ENCODE assay signal across 9 mouse cellular contexts in the genomic region with DNA sequence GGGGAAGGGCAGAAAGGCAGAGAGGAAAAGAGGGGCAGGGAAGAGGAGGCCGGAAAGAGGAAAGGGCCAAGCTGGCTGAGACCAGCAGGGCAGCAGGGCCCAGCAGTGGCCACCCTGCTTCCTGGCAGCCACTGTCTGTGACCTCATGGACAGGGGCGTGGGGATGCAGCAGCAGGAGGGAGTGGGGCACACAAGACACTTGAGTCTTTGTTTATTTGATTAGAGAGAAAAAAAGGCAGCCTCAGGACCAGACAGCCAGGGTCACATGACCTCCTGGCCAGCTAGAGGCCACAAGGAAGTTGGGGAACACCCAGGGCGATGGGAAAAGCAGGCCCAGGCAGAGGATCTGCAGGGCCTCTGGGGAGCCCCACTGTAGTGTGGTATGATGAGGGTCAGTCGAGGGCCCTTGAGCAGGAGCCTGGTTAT. TPM values are rescaled to one million over a fixed set of nuclear protein-coding genes. Genes with fewer than 3 reads are reported as not detected.
DNase-seq lines count a peak whose midpoint lies in the region; ATAC-seq and TF ChIP-seq lines count a peak whose summit lies in the region.
"Had no signal": no experiment of that assay in that cellular context is flagged by ENCODE, and none has a peak within 500 bp of the region (broad histone marks: within the 10 kb centered on the region; RNA-seq: fewer than 3 reads in every experiment).

No protein-coding gene starts in this region.

- H3K4me2 ChIP-seq in hindbrain, embryonic 12.5 days (replicated peaks), result no peak overlapping the region

- no peak overlapping the region for H3K27ac ChIP-seq in MEL (ENCODE audit: control insufficient read depth, low read depth, low read length)
- H3K27ac ChIP-seq in hindbrain, embryonic 12.5 days, result peak overlapping the region; percentile 41; the same call in 1 of the 2 replicates

- H3K79me2 ChIP-seq in MEL (ENCODE audit: control insufficient read depth, insufficient read depth, low read length, poor library complexity), result no peaks in the 10 kb centered on the region

- peak; percentile 45; the same call in 1 of the 2 replicates for ATAC-seq in cerebellum, adult (ENCODE audit: insufficient number of reproducible peaks, low FRiP score, low TSS enrichment)
- no peak for ATAC-seq in hindbrain, embryonic 12.5 days (ENCODE audit: low FRiP score)
- no peak for ATAC-seq in megakaryocyte progenitor cell, adult 5-6 weeks (replicated peaks; ENCODE audit: poor library complexity)

- H3K4me3 ChIP-seq in MEL (ENCODE audit: control insufficient read depth in 1 of 2, insufficient read depth in 1 of 2, low read depth in 2 of 2, low read length in 2 of 2), result no peak overlapping the region
- no peak overlapping the region for H3K4me3 ChIP-seq in hindbrain, embryonic 12.5 days

- no peak for TF ChIP-seq POLR2A in MEL (IDR thresholded peaks at IDR 0.05; ENCODE audit: control insufficient read depth in 1 of 2, insufficient read depth in 1 of 2, low read depth in 1 of 2, low read length in 2 of 2, poor library complexity in 1 of 2)

- no peaks in the 10 kb centered on the region for H3K27me3 ChIP-seq in MEL (ENCODE audit: control insufficient read depth in 1 of 2, insufficient read depth in 2 of 2, low read length in 2 of 2)
- no peaks in the 10 kb centered on the region for H3K27me3 ChIP-seq in hindbrain, embryonic 12.5 days

- peaks cover 4 to 5% of the 10 kb centered on the region in 2 experiments; a peak in 3 of 4 replicates for H3K4me1 ChIP-seq in MEL (ENCODE audit: control insufficient read depth in 1 of 2, insufficient read depth in 2 of 2, low read length in 2 of 2)
- H3K4me1 ChIP-seq in hindbrain, embryonic 12.5 days, result peaks cover 17% of the 10 kb centered on the region

- no peak for TF ChIP-seq RAD21 in MEL (IDR thresholded peaks at IDR 0.05; ENCODE audit: low read depth, low read length)

- WGBS in hindbrain, embryonic 12.5 days, result 17% methylated on average over 4 of the region's 4 CpGs

- no peaks in the 10 kb centered on the region for H3K9me3 ChIP-seq in MEL (replicated peaks; ENCODE audit: insufficient read depth, low read length)
- H3K9me3 ChIP-seq in hindbrain, embryonic 12.5 days (replicated peaks), result no peaks in the 10 kb centered on the region

- H3K36me3 ChIP-seq in MEL (ENCODE audit: control insufficient read depth in 1 of 2, insufficient read depth in 2 of 2, low read length in 2 of 2), result peaks cover 2 to 6% of the 10 kb centered on the region in 2 experiments; a peak in 3 of 4 replicates
- H3K36me3 ChIP-seq in hindbrain, embryonic 12.5 days, result peaks cover 17% of the 10 kb centered on the region; the same call in 1 of the 2 replicates

- no peak overlapping the region for H3K9ac ChIP-seq in MEL (ENCODE audit: control insufficient read depth, low read depth, low read length, poor library complexity, severe bottlenecking)
- no peak overlapping the region for H3K9ac ChIP-seq in hindbrain, embryonic 12.5 days

- TF ChIP-seq EP300 in MEL (IDR thresholded peaks at IDR 0.05; ENCODE audit: low read depth in 1 of 2, low read length in 2 of 2), result no peak

- DNase-seq in MEL (ENCODE audit: low read depth, low spot score), result no peak
- DNase-seq in frontal cortex, postnatal 14 days (ENCODE audit: low spot score in 2 of 2), result peak; percentile 55 to 71
- peak; percentile 64 to 78 for DNase-seq in layer of hippocampus, postnatal 36 days
- DNase-seq in lung, postnatal 14 days, result peak; percentile 62
- no peak for DNase-seq in c-Kit-positive CD71-positive TER-119-positive erythroid progenitor cells, embryonic 14.5 days (ENCODE audit: low spot score)

- TF ChIP-seq CTCF in MEL (IDR thresholded peaks at IDR 0.05 in 2 of 3, conservative IDR thresholded peaks at IDR 0.05 in 1 of 3; ENCODE audit: control insufficient read depth in 1 of 3, insufficient read depth in 1 of 3, low read depth in 2 of 3, low read length in 3 of 3, poor library complexity in 1 of 3, severe bottlenecking in 1 of 3), result no peak

TF ChIP-seq in MEL, 35 proteins besides CTCF, POLR2A, EP300 and RAD21:
- TF ChIP-seq GATA1 (IDR thresholded peaks at IDR 0.05; ENCODE audit: low read depth, low read length) (no peak), USF1 (IDR thresholded peaks at IDR 0.05; ENCODE audit: low read depth, low read length) (peak; percentile 27), E2F4 (IDR thresholded peaks at IDR 0.05; ENCODE audit: borderline replicate concordance, low read depth, low read length) (no peak), ELF1 (IDR thresholded peaks at IDR 0.05; ENCODE audit: low read depth, low read length) (no peak), KAT2A (conservative IDR thresholded peaks at IDR 0.05; ENCODE audit: low read depth, low read length) (no peak)

RNA-seq across cellular contexts. Expression of a gene that starts 17.7 kb away (rescaled TPM):
- 7.6 and 8.6 TPM in 2 replicates for total RNA-seq in MEL (2012; rRNA removed)
- 10 to 100 TPM in 1 of 2 experiments, not detected in 1; 12.9 TPM for polyA plus RNA-seq in MEL (2012; ENCODE audit: insufficient read depth in 1 of 2, insufficient read length in 2 of 2, low read depth in 1 of 2, low replicate concordance in 2 of 2, missing spikeins in 1 of 2)
- polyA plus RNA-seq in hindbrain, embryonic 12.5 days (2016; fragmentation: Nextera tagmentation; extraction: Ambion mirVana), result 12.4 and 14.1 TPM in 2 replicates
- total RNA-seq in layer of hippocampus, postnatal 36 days (2021), result 10 to 100 TPM in 1 of 2 experiments, 1 to 10 TPM in 1; 9.8 to 10.9 TPM
- total RNA-seq in megakaryocyte progenitor cell, adult 5-6 weeks (2015), result 17.9 and 19.0 TPM in 2 replicates
- total RNA-seq in megakaryocyte progenitor cell, adult 5-6 weeks (2017), result 12.8 and 15.3 TPM in 2 replicates

RNA-seq across cellular contexts. Expression of a gene that starts 24.9 kb away (rescaled TPM):
- 15.5 and 22.5 TPM in 2 replicates for total RNA-seq in MEL (2012; rRNA removed)
- 10 to 100 TPM in 1 of 2 experiments, not detected in 1; 14.9 TPM for polyA plus RNA-seq in MEL (2012; ENCODE audit: insufficient read depth in 1 of 2, insufficient read length in 2 of 2, low read depth in 1 of 2, low replicate concordance in 2 of 2, missing spikeins in 1 of 2)
- polyA plus RNA-seq in hindbrain, embryonic 12.5 days (2016; fragmentation: Nextera tagmentation; extraction: Ambion mirVana), result 13.9 and 16.5 TPM in 2 replicates
- total RNA-seq in layer of hippocampus, postnatal 36 days (2021), result under 1 TPM; 0.12 to 0.25 TPM
- total RNA-seq in megakaryocyte progenitor cell, adult 5-6 weeks (2015), result 8.1 and 8.4 TPM in 2 replicates
- 12.0 and 14.5 TPM in 2 replicates for total RNA-seq in megakaryocyte progenitor cell, adult 5-6 weeks (2017)
- total RNA-seq: adrenal gland, adult 18-20 months had no signal

RNA-seq across cellular contexts. Expression of a gene that starts 42.1 kb away (rescaled TPM):
- not detected in 2 replicates for total RNA-seq in MEL (2012; rRNA removed)
- polyA plus RNA-seq in MEL (2012; ENCODE audit: insufficient read depth in 1 of 2, insufficient read length in 2 of 2, low read depth in 1 of 2, low replicate concordance in 2 of 2, missing spikeins in 1 of 2), result under 1 TPM in 1 of 2 experiments, not detected in 1; 0.06 TPM
- polyA plus RNA-seq in hindbrain, embryonic 12.5 days (2016; fragmentation: Nextera tagmentation; extraction: Ambion mirVana), result 0.22 TPM in 1 of 2 replicates, not detected in the other
- 1 to 10 TPM; 2.9 to 3.5 TPM for total RNA-seq in layer of hippocampus, postnatal 36 days (2021)
- total RNA-seq in megakaryocyte progenitor cell, adult 5-6 weeks (2015), result not detected in 2 replicates
- not detected in 2 replicates for total RNA-seq in megakaryocyte progenitor cell, adult 5-6 weeks (2017)

Comparison
In these comparisons a context has a peak if more than half of its experiments do, and no peak if none do; other contexts are left out.
1. DNase-seq: peak in frontal cortex, postnatal 14 days (2 of 2), layer of hippocampus, postnatal 36 days (2 of 2) and lung, postnatal 14 days (single experiment); none in MEL (single experiment) and c-Kit-positive CD71-positive TER-119-positive erythroid progenitor cells, embryonic 14.5 days (single experiment).
2. RNA of a gene that starts 24.9 kb away (total RNA-seq): 15.5 to 22.5 TPM in MEL and 8.1 to 14.5 TPM in megakaryocyte progenitor cell, adult 5-6 weeks; 0.12 to 0.25 TPM in layer of hippocampus, postnatal 36 days; every median in the first group is over 4 times any median in the second.